In the genomic region with DNA sequence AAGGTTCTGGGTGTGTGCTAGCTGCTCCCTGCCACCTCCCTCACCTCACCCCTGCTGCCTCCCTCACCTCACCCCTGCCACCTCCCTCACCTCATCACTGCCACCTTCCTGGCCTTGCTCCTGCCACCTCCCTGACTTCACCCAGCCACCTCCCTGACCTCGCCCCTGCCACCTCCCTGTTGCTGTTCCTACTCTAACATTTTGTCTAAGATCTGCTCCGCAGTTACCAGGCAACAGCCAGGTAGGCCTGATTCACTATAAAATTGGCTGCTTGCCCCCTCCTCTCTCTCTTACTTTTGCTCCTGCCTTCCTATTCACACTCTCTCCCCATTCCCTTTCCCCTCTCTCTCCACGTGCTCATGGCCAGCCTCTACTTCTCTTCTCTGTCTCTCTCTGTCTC, we compare ENCODE assay signal across 13 mouse cellular contexts. TPM values are rescaled to one million over a fixed set of nuclear protein-coding genes. Genes with fewer than 3 reads are reported as not detected.
"Had no signal": no experiment of that assay in that cellular context is flagged by ENCODE, and none has a peak within 500 bp of the region (broad histone marks: within the 10 kb centered on the region; RNA-seq: fewer than 3 reads in every experiment).

No protein-coding gene starts in this region.

- ATAC-seq: midbrain, embryonic 13.5 days had no signal

- H3K27ac ChIP-seq: kidney, postnatal 0 days; layer of hippocampus, adult 2 months; limb, embryonic 10.5 days; liver, embryonic 15.5 days; macrophage; midbrain, embryonic 13.5 days; neural tube, embryonic 12.5 days had no signal

- H3K4me3 ChIP-seq: layer of hippocampus, adult 2 months; limb, embryonic 10.5 days; liver, embryonic 15.5 days; midbrain, embryonic 13.5 days; neural tube, embryonic 12.5 days had no signal

- H3K9ac ChIP-seq: liver, embryonic 15.5 days; midbrain, embryonic 13.5 days; neural tube, embryonic 12.5 days had no signal

- H3K4me1 ChIP-seq: limb, embryonic 10.5 days; liver, embryonic 15.5 days; midbrain, embryonic 13.5 days; neural tube, embryonic 12.5 days had no signal

- H3K4me2 ChIP-seq: liver, embryonic 11.5 days; liver, embryonic 15.5 days; midbrain, embryonic 13.5 days; neural tube, embryonic 12.5 days had no signal

- DNase-seq: kidney, adult 11 months; kidney, adult 9 months; kidney, postnatal 4 days; right cerebral cortex, postnatal 14 days; thymus, postnatal 4 days had no signal

- H3K36me3 ChIP-seq: limb, embryonic 10.5 days; liver, embryonic 15.5 days; midbrain, embryonic 13.5 days; neural tube, embryonic 12.5 days had no signal

- H3K27me3 ChIP-seq: liver, embryonic 15.5 days; midbrain, embryonic 13.5 days; neural tube, embryonic 12.5 days had no signal

- H3K9me3 ChIP-seq: limb, embryonic 10.5 days; liver, embryonic 15.5 days; midbrain, embryonic 13.5 days; neural tube, embryonic 12.5 days had no signal

RNA-seq across cellular contexts. Expression of gene Rbm24, which starts 33.3 kb away (rescaled TPM):
- polyA plus RNA-seq: macrophage had no signal
